Comparison of ENCODE assay signal across 18 mouse cellular contexts in the genomic region with DNA sequence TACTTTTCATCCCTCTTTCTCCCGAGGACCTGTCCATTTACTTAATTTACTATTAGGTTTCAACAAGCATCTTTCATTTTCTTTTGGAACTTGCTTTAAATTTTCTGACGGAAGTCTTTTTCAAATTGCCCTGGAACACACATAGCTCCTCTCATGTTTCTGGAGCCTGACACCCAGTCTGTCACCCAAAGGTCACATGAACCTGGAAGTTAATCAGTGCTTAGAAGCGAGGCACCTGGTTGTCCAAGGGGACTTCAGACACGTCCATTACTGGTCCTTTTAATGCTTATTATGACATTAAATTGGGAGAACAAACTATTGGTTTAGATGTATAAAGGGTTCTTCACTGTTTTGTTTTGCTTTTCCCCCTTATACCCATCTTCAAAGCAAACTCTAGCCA. TPM values are rescaled to one million over a fixed set of nuclear protein-coding genes. Genes with fewer than 3 reads are reported as not detected.
A peak's percentile ranks its signal among the peaks of the same experiment; 100 is the strongest.
DNase-seq lines count a peak whose midpoint lies in the region; ATAC-seq and TF ChIP-seq lines count a peak whose summit lies in the region.
"Had no signal": no experiment of that assay in that cellular context is flagged by ENCODE, and none has a peak within 500 bp of the region (broad histone marks: within the 10 kb centered on the region; RNA-seq: fewer than 3 reads in every experiment).

No protein-coding gene starts in this region.

- TF ChIP-seq EP300 in lung, postnatal 0 days (IDR thresholded peaks at IDR 0.05) = no peak

- 77% methylated on average over 4 of the region's 4 CpGs for WGBS in heart, embryonic 13.5 days
- 70% methylated on average over 4 of the region's 4 CpGs for WGBS in lung, embryonic 15.5 days
- WGBS in lung, postnatal 0 days = 78% methylated on average over 4 of the region's 4 CpGs
- 29% methylated on average over 4 of the region's 4 CpGs for WGBS in kidney, embryonic 16.5 days

- no peak for TF ChIP-seq POLR2A in myocyte (IDR thresholded peaks at IDR 0.05; ENCODE audit: insufficient read length, low read depth)

- H3K4me3 ChIP-seq in heart, embryonic 13.5 days = no peak overlapping the region
- H3K4me3 ChIP-seq in lung, embryonic 15.5 days = no peak overlapping the region
- H3K4me3 ChIP-seq in lung, postnatal 0 days (ENCODE audit: low read depth, low read length) = no peak overlapping the region
- H3K4me3 ChIP-seq in kidney, embryonic 16.5 days (ENCODE audit: low read length) = peak overlapping the region; percentile 31; the same call in 1 of the 2 replicates
- peak overlapping the region; percentile 80 for H3K4me3 ChIP-seq in myocyte
- H3K4me3 ChIP-seq: hindbrain, embryonic 15.5 days; limb, embryonic 10.5 days; midbrain, embryonic 12.5 days had no signal

- H3K27me3 ChIP-seq in heart, embryonic 13.5 days (replicated peaks) = peaks cover 12% of the 10 kb centered on the region
- 0 out of 2 replicates have a peak, but pooled peaks cover 7% of the 10 kb centered on the region for H3K27me3 ChIP-seq in lung, embryonic 15.5 days
- H3K27me3 ChIP-seq in lung, postnatal 0 days (replicated peaks; ENCODE audit: insufficient read depth, low read length) = peaks cover 4% of the 10 kb centered on the region; the same call in 1 of the 2 replicates
- 0 out of 2 replicates have a peak, but pooled peaks cover 10% of the 10 kb centered on the region for H3K27me3 ChIP-seq in kidney, embryonic 16.5 days (ENCODE audit: insufficient read depth, low read length)
- H3K27me3 ChIP-seq in myocyte (ENCODE audit: control insufficient read depth, insufficient read depth, insufficient read length) = no peaks in the 10 kb centered on the region

- no peak overlapping the region for H3K9ac ChIP-seq in heart, embryonic 13.5 days
- no peak overlapping the region for H3K9ac ChIP-seq in lung, embryonic 15.5 days
- H3K9ac ChIP-seq in lung, postnatal 0 days (replicated peaks; ENCODE audit: low read depth) = no peak overlapping the region
- H3K9ac ChIP-seq in kidney, embryonic 16.5 days (replicated peaks; ENCODE audit: low read length) = no peak overlapping the region
- H3K9ac ChIP-seq: hindbrain, embryonic 15.5 days; midbrain, embryonic 12.5 days had no signal

- H3K4me2 ChIP-seq in heart, embryonic 13.5 days = peak overlapping the region; percentile 9; the same call in 1 of the 2 replicates
- 0 out of 2 replicates have a peak overlapping the region, but pooled peaks have one; percentile 22 for H3K4me2 ChIP-seq in lung, embryonic 15.5 days
- no peak overlapping the region for H3K4me2 ChIP-seq in lung, postnatal 0 days (replicated peaks; ENCODE audit: low read depth, low read length)
- peak overlapping the region; percentile 85 for H3K4me2 ChIP-seq in kidney, embryonic 16.5 days (replicated peaks; ENCODE audit: low read depth, low read length)
- peak overlapping the region; percentile 89 for H3K4me2 ChIP-seq in myocyte (ENCODE audit: low read depth)
- H3K4me2 ChIP-seq: hindbrain, embryonic 15.5 days; midbrain, embryonic 12.5 days had no signal

- no peaks in the 10 kb centered on the region for H3K79me2 ChIP-seq in myocyte (ENCODE audit: control insufficient read depth, insufficient read depth)

- no peaks in the 10 kb centered on the region for H3K9me3 ChIP-seq in heart, embryonic 13.5 days
- H3K9me3 ChIP-seq in lung, embryonic 15.5 days = no peaks in the 10 kb centered on the region
- H3K9me3 ChIP-seq in lung, postnatal 0 days (ENCODE audit: low read length) = no peaks in the 10 kb centered on the region
- H3K9me3 ChIP-seq in kidney, embryonic 16.5 days (ENCODE audit: low read length) = no peaks in the 10 kb centered on the region
- H3K9me3 ChIP-seq: hindbrain, embryonic 15.5 days; limb, embryonic 10.5 days; midbrain, embryonic 12.5 days had no signal

- peaks cover 11% of the 10 kb centered on the region for H3K4me1 ChIP-seq in heart, embryonic 13.5 days
- H3K4me1 ChIP-seq in lung, embryonic 15.5 days = peaks cover 18% of the 10 kb centered on the region; the same call in 1 of the 2 replicates
- H3K4me1 ChIP-seq in lung, postnatal 0 days (ENCODE audit: insufficient read depth, low read depth, low read length) = peaks cover 4% of the 10 kb centered on the region; the same call in 1 of the 2 replicates
- H3K4me1 ChIP-seq in kidney, embryonic 16.5 days (ENCODE audit: insufficient read depth, low read length) = peaks cover 8% of the 10 kb centered on the region; the same call in 1 of the 2 replicates

- H3K36me3 ChIP-seq in heart, embryonic 13.5 days = peaks cover 4% of the 10 kb centered on the region; the same call in 1 of the 2 replicates
- peaks cover 4% of the 10 kb centered on the region; the same call in 1 of the 2 replicates for H3K36me3 ChIP-seq in lung, embryonic 15.5 days
- H3K36me3 ChIP-seq in lung, postnatal 0 days (ENCODE audit: insufficient read depth, low read length) = no peaks in the 10 kb centered on the region
- H3K36me3 ChIP-seq in kidney, embryonic 16.5 days (ENCODE audit: insufficient read depth, low read length) = 0 out of 2 replicates have a peak, but pooled peaks cover 4% of the 10 kb centered on the region
- no peaks in the 10 kb centered on the region for H3K36me3 ChIP-seq in myocyte (ENCODE audit: control insufficient read depth, insufficient read depth)
- H3K36me3 ChIP-seq: hindbrain, embryonic 15.5 days; limb, embryonic 10.5 days; midbrain, embryonic 12.5 days had no signal

- no peak for DNase-seq in heart, postnatal 25 days (ENCODE audit: low spot score)
- no peak for DNase-seq in lung, postnatal 0 days (ENCODE audit: low spot score)
- no peak for DNase-seq in spleen, postnatal 10 days (ENCODE audit: low spot score in 2 of 2)
- DNase-seq in adrenal gland, postnatal 36 days = no peak
- DNase-seq: cerebellum, adult 9-11 months; heart, adult 18-20 months; lung, postnatal 14 days had no signal

- H3ac ChIP-seq in myocyte (ENCODE audit: control insufficient read depth, insufficient read length) = no peak overlapping the region

- TF ChIP-seq CTCF in lung, postnatal 0 days (IDR thresholded peaks at IDR 0.05) = no peak

- ATAC-seq in heart, embryonic 13.5 days (ENCODE audit: extremely low read depth, insufficient number of reproducible peaks, low FRiP score, low TSS enrichment) = no peak
- ATAC-seq in lung, embryonic 15.5 days (ENCODE audit: borderline replicate concordance, extremely low read depth, low FRiP score, low TSS enrichment) = no peak
- ATAC-seq in lung, postnatal 0 days = no peak
- ATAC-seq in kidney, embryonic 16.5 days (ENCODE audit: low FRiP score, low TSS enrichment) = no peak

- no peak overlapping the region for H3K27ac ChIP-seq in heart, embryonic 13.5 days (replicated peaks)
- H3K27ac ChIP-seq in lung, embryonic 15.5 days = no peak overlapping the region
- no peak overlapping the region for H3K27ac ChIP-seq in lung, postnatal 0 days (ENCODE audit: low read length)
- H3K27ac ChIP-seq in kidney, embryonic 16.5 days (ENCODE audit: low read length) = no peak overlapping the region
- H3K27ac ChIP-seq: hindbrain, embryonic 15.5 days; limb, embryonic 10.5 days; midbrain, embryonic 12.5 days had no signal

- intact Hi-C loops in heart, postnatal 25 days (cut with DNase I) = no loop called here

TF ChIP-seq in myocyte, 11 proteins besides CTCF, POLR2A, EP300 and RAD21:
- TF ChIP-seq MYOD1 (IDR thresholded peaks at IDR 0.05; ENCODE audit: control insufficient read depth in 1 of 3, insufficient read length in 2 of 3, low read depth in 2 of 3) (no peak), USF1 (IDR thresholded peaks at IDR 0.05; ENCODE audit: low read depth) (no peak), E2F4 (IDR thresholded peaks at IDR 0.05; ENCODE audit: insufficient read depth) (no peak), MAX (IDR thresholded peaks at IDR 0.05; ENCODE audit: low read depth) (no peak), POLR2AphosphoS2 (IDR thresholded peaks at IDR 0.05; ENCODE audit: insufficient read length, low read depth) (no peak), MYOG (IDR thresholded peaks at IDR 0.05; ENCODE audit: control insufficient read depth in 1 of 3, insufficient read depth in 1 of 3, insufficient read length in 2 of 3, low read depth in 2 of 3) (no peak)

RNA-seq across cellular contexts. Expression of a gene that starts 3.0 kb away (rescaled TPM):
- 19.4 and 20.8 TPM in 2 replicates for polyA plus RNA-seq in heart, embryonic 13.5 days (2015; fragmentation: Nextera tagmentation; extraction: Ambion mirVana)
- total RNA-seq in heart, postnatal 25 days (2021) = 10 to 100 TPM; 16.9 to 19.5 TPM
- 43.7 and 44.6 TPM in 2 replicates for polyA plus RNA-seq in lung, embryonic 15.5 days (2015; fragmentation: Nextera tagmentation; extraction: Ambion mirVana)
- polyA plus RNA-seq in lung, postnatal 0 days (2015; fragmentation: Nextera tagmentation; extraction: Ambion mirVana) = 20.4 and 23.1 TPM in 2 replicates
- polyA plus RNA-seq in kidney, embryonic 16.5 days (2015; fragmentation: Nextera tagmentation; extraction: Ambion mirVana) = 111 and 113 TPM in 2 replicates
- 21.7 TPM for polyA plus RNA-seq in myocyte (2012; fragmentation: generic; extraction: Trizol)
- 1 to 10 TPM; 8.6 to 9.0 TPM for total RNA-seq in adrenal gland, postnatal 36 days (2021)

RNA-seq across cellular contexts. Expression of a gene that starts 33.2 kb away (rescaled TPM):
- polyA plus RNA-seq in heart, embryonic 13.5 days (2015; fragmentation: Nextera tagmentation; extraction: Ambion mirVana) = not detected in 2 replicates
- total RNA-seq in heart, postnatal 25 days (2021) = not detected
- not detected in 2 replicates for polyA plus RNA-seq in lung, embryonic 15.5 days (2015; fragmentation: Nextera tagmentation; extraction: Ambion mirVana)
- polyA plus RNA-seq in lung, postnatal 0 days (2015; fragmentation: Nextera tagmentation; extraction: Ambion mirVana) = not detected in 2 replicates
- not detected in 2 replicates for polyA plus RNA-seq in kidney, embryonic 16.5 days (2015; fragmentation: Nextera tagmentation; extraction: Ambion mirVana)
- not detected for polyA plus RNA-seq in myocyte (2012; fragmentation: generic; extraction: Trizol)
- total RNA-seq in adrenal gland, postnatal 36 days (2021) = not detected
- total RNA-seq: heart, adult 18-20 months; layer of hippocampus, postnatal 25 days had no signal
- polyA plus RNA-seq: frontal cortex, adult 2 months; heart, postnatal 0 days; hindbrain, embryonic 15.5 days; limb, embryonic 10.5 days; midbrain, embryonic 12.5 days; small intestine, adult 2 months had no signal

Comparison
In these comparisons a context has a peak if more than half of its experiments do, and no peak if none do; other contexts are left out.
1. H3K4me3 ChIP-seq: peak in kidney, embryonic 16.5 days (single experiment) and myocyte (single experiment); none in heart, embryonic 13.5 days (single experiment), lung, embryonic 15.5 days (single experiment) and lung, postnatal 0 days (single experiment).